Mouse (Mus musculus): ENCODE results near the gene Cyp2j8.

DNA sequence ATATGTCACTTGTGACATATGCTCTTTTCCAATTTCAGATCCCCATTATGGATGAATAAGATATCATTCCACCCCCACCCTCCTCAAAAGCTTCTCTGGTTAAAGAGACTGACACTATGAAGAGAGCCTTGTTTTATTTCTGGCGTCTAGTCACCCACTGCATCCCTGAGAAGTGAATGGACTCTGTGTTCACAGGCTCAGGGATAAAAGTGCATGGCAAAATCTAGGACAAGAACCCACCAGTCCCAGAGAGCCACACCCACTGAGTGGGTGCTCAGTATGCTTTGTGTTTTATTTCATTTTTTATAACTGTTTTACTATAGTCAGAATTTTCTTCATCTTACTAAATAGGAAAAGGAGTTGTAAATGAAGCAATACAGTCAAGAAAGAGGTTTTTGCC, 38.8 kb upstream of the Cyp2j8 start:
- TF ChIP-seq CTCF (IDR thresholded peaks at IDR 0.05; ENCODE audit: low read depth) (no peak), EP300 (IDR thresholded peaks at IDR 0.05; ENCODE audit: low read depth) (no peak)
